Mouse (Mus musculus) ovary, postnatal 10 days (tissue): ENCODE measurements around the gene Cfap20.

Source experiments
- DNase-seq: peaks from one replicate; pipeline ENCODE4 v3.0.0; 2022; ENCODE audit warnings: low spot score

Gene Cfap20

GRCm38 (mm10) chr8:95373389-95374002, 61.2 kb downstream of the Cfap20 start:
- no peak for DNase-seq
